Mouse (Mus musculus): Measurements from ENCODE around the gene Gls.

DNA sequence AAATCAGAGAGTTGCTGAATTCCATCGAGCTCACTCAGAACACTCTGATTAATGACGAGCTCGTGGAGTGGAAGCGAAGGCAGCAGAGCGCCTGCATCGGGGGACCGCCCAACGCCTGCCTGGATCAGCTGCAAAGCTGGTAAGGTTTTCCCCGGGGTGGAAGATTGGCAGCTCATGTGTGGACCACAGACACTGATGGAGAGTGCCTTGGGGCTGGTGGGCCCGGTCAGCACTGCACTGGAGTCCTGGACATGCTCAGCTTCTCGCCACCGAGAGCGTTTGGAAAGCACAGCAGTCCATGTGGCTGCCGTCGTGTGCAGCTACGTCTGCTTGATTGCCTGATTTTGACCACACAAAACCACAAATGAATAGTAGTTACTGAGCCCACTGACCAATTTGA, 95.7 kb downstream of the Gls start:
- no peak for TF ChIP-seq CTCF (IDR thresholded peaks at IDR 0.05; ENCODE audit: low read depth)
- no peak for TF ChIP-seq EP300 (IDR thresholded peaks at IDR 0.05; ENCODE audit: low read depth)

Data from heart, postnatal 0 days (tissue).